Mouse (Mus musculus) intestine, embryonic 16.5 days (tissue): ENCODE measurements at regions not wholly inside any gene's neighbourhood (a gene's known extent, or its start where the extent isn't known, plus 50 kb on each side); places are given as distances from the start of the nearest gene placed in this dataset.
A peak's percentile ranks its signal among the peaks of the same experiment; 100 is the strongest.
"Not testable (repeated sequence)": the region's sequence is repeated elsewhere in the genome, so short reads cannot be mapped to it uniquely, and the experiment has no call there.

Experiments
- ATAC-seq: fragments of 200-750 bp; cut with Nextera tagmentation; 2 replicates; pipeline ENCODE4 v1.8.0; 2017; ENCODE audit warnings: moderate TSS enrichment, moderate library complexity
- H3K27ac ChIP-seq: fragments of 300-500 bp; sonication (generic); 2 replicates; pipeline ENCODE4 v1.5.1; 2014; ENCODE audit warnings: mild to moderate bottlenecking, low read length
- H3K27me3 ChIP-seq: fragments of 300-500 bp; sonication (generic); replicated peaks from 2 replicates; pipeline ENCODE4 v1.6.1; 2014; ENCODE audit warnings: low read length, control low read depth, mixed read lengths; ENCODE audit not compliant: control insufficient read depth, insufficient read depth
- H3K36me3 ChIP-seq: fragments of 300-500 bp; sonication (generic); 2 replicates; pipeline ENCODE4 v1.6.1; 2014; ENCODE audit warnings: low read length, control low read depth; ENCODE audit not compliant: control insufficient read depth, insufficient read depth
- H3K4me1 ChIP-seq: fragments of 300-500 bp; sonication (generic); 2 replicates; pipeline ENCODE4 v1.6.1; 2014; ENCODE audit warnings: low read length, control low read depth, mixed read lengths; ENCODE audit not compliant: control insufficient read depth, insufficient read depth
- H3K4me2 ChIP-seq: fragments of 300-500 bp; sonication (generic); 2 replicates; pipeline ENCODE4 v1.6.1; 2014; ENCODE audit warnings: low read depth, low read length, control low read depth
- H3K4me3 ChIP-seq: fragments of 300-500 bp; sonication (generic); 2 replicates; pipeline ENCODE4 v1.5.1; 2014; ENCODE audit warnings: mild to moderate bottlenecking, low read length
- H3K9ac ChIP-seq: fragments of 300-500 bp; sonication (generic); 2 replicates; pipeline ENCODE4 v1.6.1; 2014; ENCODE audit warnings: low read depth, low read length
- H3K9me3 ChIP-seq: fragments of 300-500 bp; sonication (generic); 2 replicates; pipeline ENCODE4 v1.6.1; 2016; ENCODE audit warnings: low read length, control low read depth; ENCODE audit not compliant: control insufficient read depth
- WGBS: fragments of 180-500 bp; shearing (Covaris S2); extraction: QIAGEN DNeasy Blood & Tissue Kit; methylation state at CpG from one replicate; pipeline ENCODE4 v1.1.7; 2014; 5-methylcytosine and 5-hydroxymethylcytosine counted together

GRCm38 (mm10) chr12:19387706-19388105, 566.6 kb upstream of the Gm21863 start:
- H3K4me1 ChIP-seq, H3K27me3 ChIP-seq, H3K27ac ChIP-seq, H3K9me3 ChIP-seq, ATAC-seq, H3K36me3 ChIP-seq, H3K4me2 ChIP-seq: not testable (repeated sequence)
- Histone ChIP-seq H3K4me3 (peak overlapping the region; percentile 48), H3K9ac (peak overlapping the region; percentile 64)
- WGBS, result 2% methylated on average over 32 of the region's 53 CpGs
